Mouse (Mus musculus) embryonic fibroblast, embryonic 13.5 days (primary cell): ENCODE results near the gene Tmem237.

Experiments
- CTCF ChIP-seq: IDR thresholded peaks from 2 replicates; pipeline ENCODE4 v1.5.1; 2011; ENCODE audit warnings: mild to moderate bottlenecking, control low read depth, low read length, moderate library complexity, borderline replicate concordance; ENCODE audit not compliant: insufficient read depth
- POLR2A ChIP-seq: IDR thresholded peaks from 2 replicates; pipeline ENCODE4 v1.6.1; 2011; ENCODE audit warnings: low read depth, mild to moderate bottlenecking, control low read depth, low read length, moderate library complexity

- no peak for TF ChIP-seq CTCF
- no peak for TF ChIP-seq POLR2A
These were observed 46.2 kb upstream of the Tmem237 start for GRCm38 (mm10) chr1:59166232-59166905.
